Mouse (Mus musculus): ENCODE measurements around the gene 1110017D15Rik. TPM values are rescaled to one million over a fixed set of nuclear protein-coding genes. Genes with fewer than 3 reads are reported as not detected.

The 1110017D15Rik gene
- polyA plus RNA-seq, 1 experiment from 2014 or later: not detected

DNA sequence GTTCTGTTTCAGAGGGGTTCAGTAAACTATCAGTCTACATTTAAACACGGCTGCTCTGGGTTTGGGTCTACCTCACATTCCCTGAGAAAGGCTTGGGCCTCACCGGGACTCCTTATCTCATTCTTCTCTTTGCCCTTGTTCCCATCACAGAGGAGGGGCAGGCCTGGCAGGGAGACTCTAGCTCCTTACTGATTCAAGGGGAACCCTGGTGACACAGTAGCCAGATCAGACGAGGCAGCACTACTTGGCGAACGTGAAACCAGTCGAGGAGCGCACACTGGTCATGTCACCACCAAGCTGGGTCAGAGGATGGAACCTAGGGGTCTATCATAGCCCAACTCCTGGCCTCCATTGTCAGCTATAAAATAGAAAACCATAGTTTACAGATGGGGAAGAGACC, 9.1 kb downstream of the 1110017D15Rik start:
- H3K36me3 ChIP-seq: no peaks in the 10 kb centered on the region
- no peak overlapping the region; the same call in 1 of the 2 replicates for H3K4me2 ChIP-seq
- no peak overlapping the region for H3K27ac ChIP-seq

DNA sequence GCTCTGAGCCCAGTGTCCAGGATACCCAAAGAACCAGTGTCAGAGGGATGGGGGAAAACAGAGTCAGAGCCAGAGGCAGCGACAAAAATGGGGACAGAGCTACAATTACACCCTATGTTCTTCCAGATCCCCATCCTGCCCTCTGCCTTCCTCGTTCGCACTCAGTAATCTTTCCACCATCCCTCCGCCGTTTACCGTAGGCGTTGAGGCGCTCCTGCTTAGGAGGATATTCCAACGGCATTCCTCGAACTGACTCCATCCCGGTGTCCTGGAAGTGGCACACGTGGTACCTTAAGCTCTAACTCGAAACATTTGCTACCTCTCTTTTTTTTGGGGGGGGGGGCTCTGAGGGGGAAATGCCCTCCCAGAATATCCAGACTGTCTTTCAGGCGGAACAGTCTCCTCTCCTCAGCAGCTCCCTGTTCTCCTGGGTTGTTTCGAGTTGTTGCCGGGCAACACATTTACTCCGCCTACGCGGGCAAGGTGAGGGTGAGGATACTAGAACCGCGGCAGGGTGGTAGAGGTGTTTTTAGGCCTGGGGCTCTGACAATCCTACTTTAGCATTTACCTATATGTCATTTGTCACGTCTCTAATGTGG, 9.7 kb downstream of the 1110017D15Rik start:
- peak overlapping the region; percentile 97 for H3K4me2 ChIP-seq
- peaks cover 22% of the 10 kb centered on the region for H3K27me3 ChIP-seq
- peaks cover 31% of the 10 kb centered on the region for H3K4me1 ChIP-seq
- H3K4me3 ChIP-seq (replicated peaks): peak overlapping the region; percentile 56
- no peak overlapping the region for H3K27ac ChIP-seq
- H3K36me3 ChIP-seq: no peaks in the 10 kb centered on the region
- 3% methylated on average over 22 of the region's 22 CpGs for WGBS
- ATAC-seq (replicated peaks; ENCODE audit: low FRiP score): no peak
- peak overlapping the region; percentile 52 for H3K9ac ChIP-seq
- H3K9me3 ChIP-seq (replicated peaks): no peaks in the 10 kb centered on the region

More for the DNA sequence above, 9.1 kb downstream of the 1110017D15Rik start:
- Histone ChIP-seq H3K4me1 (peaks cover 26% of the 10 kb centered on the region), H3K9ac (no peak overlapping the region), H3K27me3 (peaks cover 23% of the 10 kb centered on the region; the same call in 1 of the 2 replicates), H3K9me3 (replicated peaks) (no peaks in the 10 kb centered on the region), H3K4me3 (replicated peaks) (no peak overlapping the region)
- 52% methylated on average over 7 of the region's 7 CpGs for WGBS
- no peak for ATAC-seq (replicated peaks; ENCODE audit: low FRiP score)

DNA sequence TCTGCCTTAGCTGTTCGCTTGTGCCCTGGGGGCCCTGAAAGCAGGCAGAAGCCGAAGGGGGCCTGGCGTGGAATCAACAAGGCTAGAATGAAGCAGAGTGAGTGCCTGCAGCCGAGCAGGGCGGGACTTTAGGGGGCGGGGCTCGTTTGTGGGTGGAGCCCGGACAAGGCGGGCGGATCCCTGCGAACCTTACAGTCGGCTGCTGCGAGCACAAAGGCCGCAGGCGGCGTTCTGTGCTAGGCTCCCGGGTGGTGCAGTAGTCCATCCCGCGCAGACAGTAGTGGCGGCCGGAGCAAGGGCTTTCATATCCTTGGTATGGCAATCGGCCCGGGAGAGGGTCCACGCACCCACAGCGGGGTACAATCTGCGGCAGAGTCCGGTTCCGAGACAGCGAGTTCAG, 10.2 kb downstream of the 1110017D15Rik start:
- Histone ChIP-seq H3K4me1 (peaks cover 37% of the 10 kb centered on the region), H3K36me3 (no peaks in the 10 kb centered on the region), H3K4me2 (peak overlapping the region; percentile 97), H3K9ac (peak overlapping the region; percentile 52), H3K9me3 (replicated peaks) (no peaks in the 10 kb centered on the region), H3K27ac (no peak overlapping the region), H3K4me3 (replicated peaks) (peak overlapping the region; percentile 56), H3K27me3 (peaks cover 27% of the 10 kb centered on the region)
- peak; percentile 46 for ATAC-seq (replicated peaks; ENCODE audit: low FRiP score)
- whole genome bisulfite sequencing: 0% methylated on average over 29 of the region's 29 CpGs

DNA sequence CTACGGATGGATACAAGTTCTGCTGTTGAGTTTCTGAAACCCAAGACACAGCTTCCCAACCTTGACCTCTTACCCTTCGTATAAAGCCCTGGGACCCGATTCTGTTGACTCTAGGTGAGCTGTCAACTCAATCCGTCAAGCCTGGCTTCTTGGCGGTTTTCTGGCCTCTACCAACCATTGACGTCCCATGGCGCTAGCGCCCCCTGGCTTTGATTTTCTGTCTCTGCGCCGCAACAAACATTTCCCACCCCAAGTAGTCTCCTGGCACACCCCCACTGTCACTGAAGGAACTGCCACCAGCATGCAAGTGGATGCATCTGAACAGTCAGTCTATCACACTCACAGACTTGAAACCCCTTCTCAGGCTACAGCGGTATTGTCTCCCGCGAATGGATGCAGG, 11.0 kb downstream of the 1110017D15Rik start:
- H3K9me3 ChIP-seq (replicated peaks): no peaks in the 10 kb centered on the region
- 14% methylated on average over 13 of the region's 13 CpGs for WGBS

DNA sequence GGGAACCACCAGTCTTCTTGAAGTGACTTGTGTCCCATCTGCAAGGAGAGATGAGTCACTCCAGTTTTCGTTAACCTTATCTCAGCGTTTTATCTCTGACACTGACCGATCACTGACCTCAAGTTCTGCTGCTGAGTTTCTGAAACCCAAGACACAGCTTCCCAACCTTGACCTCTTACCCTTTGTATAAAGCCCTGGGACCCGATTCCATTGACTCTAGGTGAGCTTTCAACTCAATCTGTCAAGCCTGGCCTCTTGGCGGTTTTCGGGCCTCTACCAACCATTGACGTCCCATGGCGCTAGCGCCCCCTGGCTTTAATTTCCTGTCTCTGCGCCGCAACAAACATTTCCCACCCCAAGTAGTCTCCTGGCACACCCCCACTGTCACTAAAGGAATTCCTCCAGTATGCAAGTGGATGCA, 12.0 kb downstream of the 1110017D15Rik start:
- 52% methylated on average over 11 of the region's 11 CpGs for WGBS
- Histone ChIP-seq H3K36me3 (no peaks in the 10 kb centered on the region), H3K4me1 (peaks cover 44% of the 10 kb centered on the region), H3K27ac (no peak overlapping the region), H3K27me3 (peaks cover 45% of the 10 kb centered on the region), H3K4me2 (no peak overlapping the region), H3K9me3 (replicated peaks) (no peaks in the 10 kb centered on the region), H3K4me3 (replicated peaks) (no peak overlapping the region), H3K9ac (no peak overlapping the region)
- ATAC-seq (replicated peaks; ENCODE audit: low FRiP score): no peak

More for the DNA sequence above, 11.0 kb downstream of the 1110017D15Rik start:
- peaks cover 35% of the 10 kb centered on the region for H3K27me3 ChIP-seq
- H3K27ac ChIP-seq: no peak overlapping the region
- H3K4me3 ChIP-seq (replicated peaks): no peak overlapping the region
- H3K4me2 ChIP-seq: peak overlapping the region; percentile 97
- ATAC-seq (replicated peaks; ENCODE audit: low FRiP score): no peak
- H3K36me3 ChIP-seq: no peaks in the 10 kb centered on the region
- H3K9ac ChIP-seq: no peak overlapping the region
- H3K4me1 ChIP-seq: peaks cover 44% of the 10 kb centered on the region

DNA sequence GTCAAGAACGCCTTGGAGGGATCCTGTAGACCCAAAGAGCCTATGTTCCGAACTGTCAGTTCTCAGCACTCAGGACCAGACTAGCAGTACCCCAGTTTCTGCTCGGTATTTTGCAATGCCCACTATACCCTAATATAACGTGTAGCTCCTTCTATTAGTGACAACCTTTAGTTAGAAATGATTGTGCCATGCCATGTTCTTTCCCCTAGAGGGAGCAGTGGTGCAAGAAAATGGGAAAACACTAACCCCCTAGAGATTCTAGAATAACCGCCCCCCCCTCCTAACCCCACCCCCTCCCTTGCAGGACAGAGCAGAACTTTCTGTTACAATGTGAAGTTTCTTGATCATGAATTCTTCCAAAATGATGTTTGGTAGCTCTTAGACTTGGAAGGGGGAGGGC, 12.8 kb downstream of the 1110017D15Rik start:
- 71% methylated on average over 5 of the region's 5 CpGs for WGBS
- no peak overlapping the region for H3K9ac ChIP-seq
- no peak overlapping the region for H3K27ac ChIP-seq
- no peak for ATAC-seq (replicated peaks; ENCODE audit: low FRiP score)
- peaks cover 50% of the 10 kb centered on the region for H3K4me1 ChIP-seq
- H3K4me3 ChIP-seq (replicated peaks): no peak overlapping the region
- H3K9me3 ChIP-seq (replicated peaks): no peaks in the 10 kb centered on the region
- H3K27me3 ChIP-seq: peaks cover 47% of the 10 kb centered on the region
- no peaks in the 10 kb centered on the region for H3K36me3 ChIP-seq
- no peak overlapping the region for H3K4me2 ChIP-seq

DNA sequence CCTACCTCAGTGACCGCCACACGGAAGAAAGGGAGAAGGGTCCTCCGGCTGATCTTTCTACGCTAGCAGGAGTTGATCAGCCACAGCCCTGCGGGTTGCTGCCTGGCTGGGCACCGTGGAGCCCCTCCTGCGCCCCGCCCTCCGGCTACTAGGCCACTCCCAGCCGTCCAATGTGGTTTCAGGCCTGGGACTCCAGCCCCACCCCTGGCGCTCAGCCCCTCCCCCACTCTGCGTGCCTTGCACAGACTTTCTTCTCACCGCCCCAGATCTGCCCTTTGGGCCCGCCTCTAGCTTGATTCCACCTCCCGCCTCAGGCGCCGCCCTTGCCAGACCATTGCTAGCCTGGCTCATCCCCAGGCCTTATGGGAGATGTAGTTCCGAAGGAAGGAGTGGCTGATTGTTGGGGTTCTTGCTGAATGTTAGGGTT, 14.1 kb downstream of the 1110017D15Rik start, which contains the start of gene AI464131:
AI464131 (minus strand) TSS at position 91 of the 427 bp plus-strand sequence.
- Histone ChIP-seq H3K9me3 (replicated peaks) (no peaks in the 10 kb centered on the region), H3K27me3 (peaks cover 52% of the 10 kb centered on the region), H3K4me3 (replicated peaks) (peak within 1 kb of the TSS; percentile 46), H3K9ac (peak within 1 kb of the TSS; percentile 27), H3K36me3 (no peaks in the 10 kb centered on the region), H3K27ac (peak within 1 kb of the TSS; percentile 79), H3K4me1 (peaks cover 63% of the 10 kb centered on the region), H3K4me2 (peak within 1 kb of the TSS; percentile 70)
- peak; percentile 91 for ATAC-seq (replicated peaks; ENCODE audit: low FRiP score)
- WGBS: under 1% methylated on average over 18 of the region's 18 CpGs

DNA sequence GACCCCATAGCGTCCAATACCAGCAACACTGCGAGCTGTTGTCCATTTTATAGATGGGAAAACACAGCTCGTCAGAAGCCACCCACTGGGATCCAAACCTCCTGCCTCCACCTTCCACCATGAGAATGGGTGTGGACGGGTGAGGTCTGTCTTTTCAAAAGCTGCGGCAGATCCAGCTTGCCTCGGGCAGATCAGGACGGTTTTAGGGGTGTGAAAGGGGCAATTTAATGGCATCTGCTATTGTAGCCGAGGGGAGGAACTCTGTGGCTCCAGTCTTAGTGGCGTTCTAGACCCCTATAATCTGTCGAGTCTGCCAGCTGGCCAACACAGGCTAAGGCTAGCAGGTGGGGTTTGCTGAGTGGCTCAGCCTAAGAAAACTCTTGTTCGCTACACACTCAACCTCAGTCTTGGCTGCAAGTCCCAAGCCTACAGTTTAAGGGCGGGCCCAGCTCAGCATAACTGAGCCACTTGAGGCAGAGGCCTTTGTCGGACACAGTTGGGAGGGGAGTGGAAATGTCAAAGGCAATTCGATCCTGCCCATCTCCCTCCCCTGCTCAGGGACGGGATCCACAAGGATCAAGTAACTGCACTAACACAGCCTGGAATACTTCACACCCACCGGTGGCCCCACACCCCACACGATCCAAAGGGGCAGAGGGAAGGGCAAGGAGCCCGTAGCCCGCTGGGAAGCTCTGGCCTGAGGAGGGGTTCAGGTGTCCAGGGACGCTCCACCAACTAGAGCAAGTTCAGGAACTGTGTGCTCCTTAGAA, 14.8 kb downstream of the 1110017D15Rik start:
- WGBS: 8% methylated on average over 20 of the region's 20 CpGs

DNA sequence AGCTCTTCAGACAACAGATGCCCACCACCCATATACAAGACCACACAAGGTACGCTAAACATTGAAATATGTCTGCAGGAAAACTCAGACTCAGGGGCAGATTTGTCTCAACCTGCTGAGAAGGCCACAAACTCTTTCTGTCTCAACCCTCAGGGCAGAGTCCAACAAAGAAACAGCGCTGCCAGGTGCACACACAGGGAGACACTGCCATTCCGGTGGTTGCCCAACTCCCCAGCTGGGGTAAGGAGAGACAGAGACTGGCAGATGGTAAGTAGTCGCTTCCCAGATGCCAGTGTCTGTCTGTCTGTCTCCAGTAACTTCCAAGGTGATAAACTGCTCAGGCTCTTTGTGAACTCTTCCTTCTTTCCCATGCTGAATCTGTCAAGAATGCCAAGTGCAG, 16.3 kb downstream of the 1110017D15Rik start:
- Histone ChIP-seq H3K4me3 (replicated peaks) (no peak overlapping the region), H3K9ac (no peak overlapping the region), H3K36me3 (no peaks in the 10 kb centered on the region; the same call in 1 of the 2 replicates), H3K4me1 (peaks cover 52% of the 10 kb centered on the region), H3K27ac (no peak overlapping the region), H3K27me3 (peaks cover 68% of the 10 kb centered on the region), H3K4me2 (no peak overlapping the region), H3K9me3 (replicated peaks) (no peaks in the 10 kb centered on the region)
- 77% methylated on average over 4 of the region's 4 CpGs for WGBS
- ATAC-seq (replicated peaks; ENCODE audit: low FRiP score): no peak

More for the DNA sequence above, 14.8 kb downstream of the 1110017D15Rik start:
- Histone ChIP-seq H3K27ac (peak overlapping the region; percentile 79), H3K4me3 (replicated peaks) (peak overlapping the region; percentile 46), H3K4me2 (peak overlapping the region; percentile 70), H3K4me1 (peaks cover 63% of the 10 kb centered on the region), H3K9me3 (replicated peaks) (no peaks in the 10 kb centered on the region), H3K9ac (peak overlapping the region; percentile 27), H3K27me3 (peaks cover 53% of the 10 kb centered on the region), H3K36me3 (no peaks in the 10 kb centered on the region)
- ATAC-seq (replicated peaks; ENCODE audit: low FRiP score): peak; percentile 76

DNA sequence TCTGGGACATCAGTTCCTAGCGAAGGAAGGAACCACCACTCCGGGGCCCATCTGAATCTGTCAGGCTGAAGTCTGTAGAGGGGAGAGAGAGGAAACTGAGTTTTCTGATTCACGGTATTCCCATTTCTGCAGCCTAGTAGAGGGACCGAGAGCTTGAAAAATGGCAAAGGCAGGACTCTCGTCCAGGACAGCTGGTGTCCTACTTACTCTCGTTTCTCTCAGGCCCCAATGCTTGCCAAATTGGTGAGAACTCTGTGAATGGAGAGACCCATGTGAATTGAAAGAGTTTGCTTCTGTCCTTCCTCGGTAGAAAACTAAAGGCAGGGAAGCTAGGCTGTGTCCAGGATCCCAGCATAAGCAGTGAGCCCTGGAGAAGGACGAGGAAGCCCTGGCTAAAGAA, 17.5 kb downstream of the 1110017D15Rik start:
- H3K9me3 ChIP-seq (replicated peaks): no peaks in the 10 kb centered on the region
- peaks cover 70% of the 10 kb centered on the region for H3K27me3 ChIP-seq
- H3K4me2 ChIP-seq: no peak overlapping the region
- peaks cover 52% of the 10 kb centered on the region for H3K4me1 ChIP-seq
- WGBS: 57% methylated on average over 8 of the region's 8 CpGs
- ATAC-seq (replicated peaks; ENCODE audit: low FRiP score): no peak
- H3K27ac ChIP-seq: no peak overlapping the region
- H3K4me3 ChIP-seq (replicated peaks): no peak overlapping the region
- no peak overlapping the region for H3K9ac ChIP-seq
- H3K36me3 ChIP-seq: no peaks in the 10 kb centered on the region; the same call in 1 of the 2 replicates

DNA sequence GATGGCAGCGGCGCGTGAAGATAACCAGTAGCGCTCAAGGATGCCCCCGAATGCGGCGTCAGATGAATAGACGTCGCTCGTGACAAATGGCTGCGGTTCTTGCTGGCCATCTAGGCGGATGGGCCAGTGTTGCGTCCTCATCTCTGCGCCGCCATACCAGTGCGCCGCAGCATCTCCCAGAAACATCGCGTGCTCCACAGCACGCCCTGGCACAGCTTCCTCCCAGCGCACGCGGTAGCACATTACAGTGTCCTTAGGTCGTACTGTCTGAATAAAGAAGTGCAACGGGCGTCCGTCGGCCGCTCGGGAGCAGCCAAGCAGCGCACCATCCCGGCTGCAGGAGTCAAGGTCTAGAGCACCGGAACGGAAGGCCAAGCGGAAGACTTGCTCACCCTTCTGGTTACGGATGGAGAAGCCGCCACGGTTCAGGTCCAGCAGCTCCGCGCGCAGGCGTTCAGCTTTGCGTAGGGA, 18.2 kb downstream of the 1110017D15Rik start:
- peaks cover 70% of the 10 kb centered on the region for H3K27me3 ChIP-seq
- H3K9ac ChIP-seq: no peak overlapping the region
- ATAC-seq (replicated peaks; ENCODE audit: low FRiP score): 0 out of 2 replicates have a peak, but pooled peaks have one; percentile 5
- peak overlapping the region; percentile 21 for H3K4me3 ChIP-seq (replicated peaks)
- 4% methylated on average over 43 of the region's 43 CpGs for WGBS
- peaks cover 56% of the 10 kb centered on the region for H3K4me1 ChIP-seq
- no peaks in the 10 kb centered on the region; the same call in 1 of the 2 replicates for H3K36me3 ChIP-seq
- no peaks in the 10 kb centered on the region for H3K9me3 ChIP-seq (replicated peaks)
- peak overlapping the region; percentile 56 for H3K4me2 ChIP-seq
- H3K27ac ChIP-seq: no peak overlapping the region

Data from kidney, embryonic 15.5 days (tissue).